Mouse (Mus musculus): Measurements from ENCODE around the gene Smtn. TPM values are rescaled to one million over a fixed set of nuclear protein-coding genes. Genes with fewer than 3 reads are reported as not detected.

Gene Smtn
- polyA plus RNA-seq, 1 experiment from 2014 or later: 18.2 TPM

- no peak overlapping the region for H3K4me3 ChIP-seq
- H3K9ac ChIP-seq: no peak overlapping the region
- H3K36me3 ChIP-seq: peaks cover 92% of the 10 kb centered on the region
- ATAC-seq: no peak
- H3K9me3 ChIP-seq (replicated peaks): no peaks in the 10 kb centered on the region
- no peak overlapping the region for H3K27ac ChIP-seq
- 84% methylated on average over 7 of the region's 7 CpGs for WGBS (ENCODE audit: insufficient replicate concordance)
- peaks cover 6% of the 10 kb centered on the region for H3K27me3 ChIP-seq (replicated peaks)
- H3K4me2 ChIP-seq: no peak overlapping the region
- H3K4me1 ChIP-seq: no peaks in the 10 kb centered on the region
These were observed 16.4 kb downstream of the Smtn start for GRCm38 (mm10) chr11:3523840-3524582.

GRCm38 (mm10) chr11:3522285-3523000 lies 18.0 kb downstream of the Smtn start:
- Histone ChIP-seq H3K36me3 (peaks cover 76% of the 10 kb centered on the region), H3K9me3 (replicated peaks) (no peaks in the 10 kb centered on the region), H3K27ac (no peak overlapping the region), H3K9ac (no peak overlapping the region), H3K4me2 (no peak overlapping the region), H3K27me3 (replicated peaks) (peaks cover 22% of the 10 kb centered on the region), H3K4me3 (no peak overlapping the region), H3K4me1 (peaks cover 5% of the 10 kb centered on the region; the same call in 1 of the 2 replicates)
- 81% methylated on average over 17 of the region's 17 CpGs for WGBS (ENCODE audit: insufficient replicate concordance)
- ATAC-seq: no peak

GRCm38 (mm10) chr11:3521339-3522224 lies 18.8 kb downstream of the Smtn start:
- 77% methylated on average over 23 of the region's 23 CpGs for WGBS (ENCODE audit: insufficient replicate concordance)
- no peak overlapping the region for H3K27ac ChIP-seq
- H3K27me3 ChIP-seq (replicated peaks): peaks cover 30% of the 10 kb centered on the region
- H3K4me3 ChIP-seq: no peak overlapping the region
- peaks cover 14% of the 10 kb centered on the region for H3K4me1 ChIP-seq
- H3K36me3 ChIP-seq: peaks cover 67% of the 10 kb centered on the region
- no peak overlapping the region for H3K9ac ChIP-seq
- no peak for ATAC-seq
- H3K9me3 ChIP-seq (replicated peaks): no peaks in the 10 kb centered on the region
- H3K4me2 ChIP-seq: no peak overlapping the region

- H3K9me3 ChIP-seq (replicated peaks): no peaks in the 10 kb centered on the region
- H3K36me3 ChIP-seq: peaks cover 61% of the 10 kb centered on the region
- peaks cover 16% of the 10 kb centered on the region for H3K4me1 ChIP-seq
- WGBS (ENCODE audit: insufficient replicate concordance): 79% methylated on average over 14 of the region's 14 CpGs
- no peak overlapping the region for H3K27ac ChIP-seq
- ATAC-seq: no peak
- H3K4me2 ChIP-seq: no peak overlapping the region
- H3K27me3 ChIP-seq (replicated peaks): peaks cover 37% of the 10 kb centered on the region
- H3K4me3 ChIP-seq: no peak overlapping the region
- H3K9ac ChIP-seq: no peak overlapping the region
These were observed 19.5 kb downstream of the Smtn start for GRCm38 (mm10) chr11:3520919-3521318.

- 59% methylated on average over 11 of the region's 11 CpGs for WGBS (ENCODE audit: insufficient replicate concordance)
- Histone ChIP-seq H3K4me2 (no peak overlapping the region), H3K4me1 (peaks cover 22% of the 10 kb centered on the region), H3K27me3 (replicated peaks) (peaks cover 47% of the 10 kb centered on the region), H3K27ac (no peak overlapping the region), H3K9ac (no peak overlapping the region), H3K4me3 (no peak overlapping the region), H3K36me3 (peaks cover 50% of the 10 kb centered on the region), H3K9me3 (replicated peaks) (no peaks in the 10 kb centered on the region)
- no peak for ATAC-seq
These were observed 20.5 kb downstream of the Smtn start for GRCm38 (mm10) chr11:3519756-3520398.

GRCm38 (mm10) chr11:3519051-3519726 lies 21.2 kb downstream of the Smtn start:
- Histone ChIP-seq H3K27ac (no peak overlapping the region), H3K9ac (no peak overlapping the region), H3K9me3 (replicated peaks) (no peaks in the 10 kb centered on the region), H3K4me2 (no peak overlapping the region), H3K4me1 (peaks cover 28% of the 10 kb centered on the region), H3K4me3 (no peak overlapping the region), H3K27me3 (replicated peaks) (peaks cover 51% of the 10 kb centered on the region), H3K36me3 (peaks cover 44% of the 10 kb centered on the region)
- ATAC-seq: no peak
- 61% methylated on average over 4 of the region's 4 CpGs for WGBS (ENCODE audit: insufficient replicate concordance)

- peak overlapping the region; percentile 32; the same call in 1 of the 2 replicates for H3K4me3 ChIP-seq
- no peak overlapping the region for H3K9ac ChIP-seq
- H3K4me2 ChIP-seq: peak overlapping the region; percentile 63
- peaks cover 51% of the 10 kb centered on the region for H3K27me3 ChIP-seq (replicated peaks)
- no peak overlapping the region for H3K27ac ChIP-seq
- peaks cover 33% of the 10 kb centered on the region for H3K36me3 ChIP-seq
- peaks cover 30% of the 10 kb centered on the region for H3K4me1 ChIP-seq
- WGBS (ENCODE audit: insufficient replicate concordance): 37% methylated on average over 13 of the region's 13 CpGs
- ATAC-seq: no peak
- H3K9me3 ChIP-seq (replicated peaks): no peaks in the 10 kb centered on the region
These were observed 22.3 kb downstream of the Smtn start for GRCm38 (mm10) chr11:3517846-3518732.

- Histone ChIP-seq H3K9me3 (replicated peaks) (no peaks in the 10 kb centered on the region), H3K27me3 (replicated peaks) (peaks cover 51% of the 10 kb centered on the region), H3K9ac (no peak overlapping the region; the same call in 1 of the 2 replicates), H3K4me1 (peaks cover 30% of the 10 kb centered on the region), H3K36me3 (peaks cover 24% of the 10 kb centered on the region), H3K4me2 (peak overlapping the region; percentile 63), H3K27ac (no peak overlapping the region), H3K4me3 (peak overlapping the region; percentile 32)
- 3% methylated on average over 50 of the region's 50 CpGs for WGBS (ENCODE audit: insufficient replicate concordance)
- ATAC-seq: 0 out of 2 replicates have a peak, but pooled peaks have one; percentile 27
These were observed 23.3 kb downstream of the Smtn start for GRCm38 (mm10) chr11:3516859-3517845.

GRCm38 (mm10) chr11:3516121-3516520 lies 24.3 kb downstream of the Smtn start:
- Histone ChIP-seq H3K9ac (no peak overlapping the region), H3K27me3 (replicated peaks) (peaks cover 51% of the 10 kb centered on the region), H3K4me2 (no peak overlapping the region), H3K27ac (no peak overlapping the region), H3K36me3 (peaks cover 14% of the 10 kb centered on the region; the same call in 1 of the 2 replicates), H3K4me3 (no peak overlapping the region), H3K9me3 (replicated peaks) (no peaks in the 10 kb centered on the region), H3K4me1 (peaks cover 33% of the 10 kb centered on the region)
- no peak for ATAC-seq
- 73% methylated on average over 5 of the region's 5 CpGs for WGBS (ENCODE audit: insufficient replicate concordance)
